Mouse (Mus musculus) ovary, adult 2 months (tissue): ENCODE results near the gene Cd320. TPM values are rescaled to one million over a fixed set of nuclear protein-coding genes. Genes with fewer than 3 reads are reported as not detected.

ENCODE experiments used
- polyA plus RNA-seq: library from polyadenylated mRNA; depleted of rRNA; stranded (reverse); fragments of >200 nt; gene quantifications from 2 replicates; pipeline ENCODE4 v1.2.3, GENCODE M21; 2012; rRNA removed

Cd320 gene
- 124 and 183 TPM in 2 replicates for polyA plus RNA-seq

DNA sequence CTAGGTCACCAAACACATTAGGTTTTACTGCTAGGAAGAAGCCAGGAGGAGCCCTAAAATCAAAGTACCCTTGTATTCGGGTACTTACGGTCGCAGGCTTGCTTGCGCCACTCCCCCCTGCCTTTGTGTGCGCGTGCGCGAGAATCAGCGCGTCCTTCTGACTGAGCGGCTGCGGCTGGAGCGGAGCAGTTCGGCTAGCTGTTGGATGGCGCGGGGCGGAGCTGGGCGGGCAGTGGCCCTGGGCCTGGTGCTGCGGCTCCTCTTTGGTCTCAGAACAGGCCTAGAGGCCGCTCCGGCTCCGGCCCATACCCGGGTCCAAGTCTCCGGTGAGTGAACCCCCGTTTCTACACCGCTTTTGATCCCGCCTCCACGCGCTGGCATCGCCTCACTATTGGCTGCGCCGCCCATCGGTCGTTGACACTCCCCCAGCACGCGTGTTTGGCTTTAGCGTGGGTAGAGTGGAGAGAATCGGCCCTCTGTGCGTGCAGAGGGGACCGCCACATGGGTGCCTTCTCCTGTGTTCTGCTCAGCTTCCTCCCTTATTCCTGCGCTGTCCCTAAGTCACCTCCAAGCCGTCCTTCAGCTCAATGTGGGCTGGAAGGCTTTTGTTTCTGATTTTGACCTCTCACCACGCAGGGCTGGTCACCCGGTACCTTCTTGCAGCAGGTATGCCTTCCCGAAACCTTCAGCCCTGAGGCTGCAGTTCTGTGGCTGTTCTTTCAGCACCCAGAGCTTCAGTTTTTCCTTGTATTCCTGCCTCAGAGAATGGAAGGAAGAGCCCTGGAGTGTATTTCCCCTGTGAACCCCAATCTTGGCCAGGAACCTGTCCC lies at the start of gene Cd320:
Gene Cd320, plus strand, starts transcription at position 126 of the 830 bp plus-strand sequence.

DNA sequence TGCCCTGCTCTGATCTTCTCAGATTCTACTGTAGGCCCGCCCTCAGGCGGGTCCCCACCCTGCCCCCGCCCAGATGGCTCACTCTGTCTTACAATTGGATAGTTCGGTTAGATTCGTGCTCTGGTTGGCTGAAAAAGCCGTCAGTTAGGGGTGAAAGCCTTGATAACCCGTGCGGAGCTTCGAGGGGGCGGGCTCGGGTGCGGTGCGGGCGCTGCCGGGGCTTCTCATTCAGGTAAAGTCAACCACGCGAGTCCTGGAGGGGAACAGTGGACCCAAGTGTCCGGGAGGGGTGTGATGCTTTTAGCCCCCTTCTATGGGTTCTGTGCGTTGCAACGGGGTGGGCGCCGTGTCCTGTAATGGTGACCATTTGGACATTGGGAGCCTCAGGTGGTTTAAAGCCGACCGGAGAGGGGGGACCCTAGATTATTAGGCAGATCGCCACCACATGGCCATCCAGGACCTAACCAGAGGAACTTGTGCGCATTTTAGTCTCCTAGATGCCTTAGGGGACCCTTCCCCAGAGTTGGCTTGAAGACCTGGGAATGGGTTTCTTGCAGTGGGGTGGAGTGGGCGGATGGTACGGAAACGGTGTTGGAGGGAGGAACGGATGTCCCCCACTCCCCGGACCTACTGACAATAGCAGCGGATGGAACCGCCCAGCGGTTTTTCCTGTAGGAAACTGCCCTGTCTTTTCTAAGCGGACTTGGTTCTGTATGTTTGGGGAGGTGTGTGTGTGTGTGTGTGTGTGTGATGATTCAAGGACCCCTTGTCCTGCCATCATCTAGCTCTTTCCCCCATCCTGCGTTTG lies 32.4 kb upstream of the Cd320 start, which contains the start of gene Kank3:
Gene Kank3, plus strand, starts transcription at position 186 of the 808 bp plus-strand sequence.

DNA sequence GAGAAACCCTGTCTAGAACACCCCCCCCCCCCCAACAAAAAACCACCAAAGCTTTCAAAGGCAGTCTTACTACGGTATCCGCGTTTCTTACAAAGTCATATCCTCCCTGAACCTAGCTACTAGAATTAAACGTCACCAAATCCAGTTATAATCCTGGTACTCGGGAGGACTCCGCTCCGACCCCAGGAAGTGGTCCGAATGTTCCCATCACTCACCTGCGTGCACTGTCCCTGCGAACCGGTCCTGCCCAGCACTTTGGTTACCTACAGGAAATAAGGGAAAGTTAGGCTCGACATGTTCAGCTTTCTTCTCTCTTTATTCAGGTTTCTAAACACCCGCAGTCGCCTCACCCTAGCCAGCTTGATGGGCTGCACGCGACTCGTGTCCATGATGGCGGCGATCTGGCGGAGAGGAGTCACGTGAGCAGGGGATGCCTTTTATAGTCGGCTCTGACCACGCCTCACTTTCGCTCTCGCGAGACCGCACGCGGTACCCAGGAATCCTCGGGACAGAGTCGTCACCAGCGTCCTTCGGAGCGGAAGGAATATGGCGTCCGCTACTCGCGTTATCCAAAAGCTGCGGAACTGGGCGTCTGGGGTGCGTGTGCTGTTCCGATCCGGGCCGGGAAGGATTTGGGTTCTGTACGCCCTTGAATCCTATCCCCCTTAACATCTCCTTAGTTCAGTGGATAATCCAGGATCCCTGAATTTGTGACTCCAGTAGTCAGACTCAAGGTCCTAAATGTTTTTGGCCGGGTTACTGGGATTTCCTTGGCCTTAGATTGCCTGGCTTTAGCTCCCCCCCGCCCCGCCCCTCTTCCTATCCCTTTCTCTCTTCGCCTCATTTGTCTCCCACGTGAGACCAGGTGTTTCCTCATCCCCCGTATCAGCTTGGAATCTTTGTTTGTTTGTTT lies 18.6 kb upstream of the Cd320 start, which contains the start of the genes Rps28 and Ndufa7:
Gene Rps28, minus strand, starts transcription at position 479 of the 913 bp plus-strand sequence.
Gene Ndufa7, plus strand, starts transcription at position 489 of the 913 bp plus-strand sequence.

DNA sequence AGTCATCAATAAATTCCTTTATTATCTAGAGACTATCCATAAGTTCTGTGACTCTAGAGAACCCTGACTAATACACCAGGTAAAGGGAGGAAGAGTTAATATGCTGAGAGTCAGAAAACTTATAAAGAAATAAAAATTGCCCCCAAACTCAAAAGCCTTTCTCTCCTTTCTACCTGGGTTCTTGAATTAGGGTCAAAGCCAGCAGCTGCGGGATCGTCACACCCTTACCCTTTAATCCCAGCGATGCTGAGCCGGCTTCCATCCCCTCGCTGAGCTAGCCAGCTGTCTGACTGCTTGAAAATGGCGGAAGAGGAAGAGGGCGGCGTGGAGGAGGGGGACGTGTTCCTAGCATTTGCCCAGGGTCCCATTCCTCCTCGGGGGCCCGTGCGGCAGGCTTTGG lies 30.6 kb downstream of the Cd320 start, which contains the start of gene Gm7029:
Gene Gm7029, plus strand, starts transcription at position 301 of the 400 bp plus-strand sequence.

DNA sequence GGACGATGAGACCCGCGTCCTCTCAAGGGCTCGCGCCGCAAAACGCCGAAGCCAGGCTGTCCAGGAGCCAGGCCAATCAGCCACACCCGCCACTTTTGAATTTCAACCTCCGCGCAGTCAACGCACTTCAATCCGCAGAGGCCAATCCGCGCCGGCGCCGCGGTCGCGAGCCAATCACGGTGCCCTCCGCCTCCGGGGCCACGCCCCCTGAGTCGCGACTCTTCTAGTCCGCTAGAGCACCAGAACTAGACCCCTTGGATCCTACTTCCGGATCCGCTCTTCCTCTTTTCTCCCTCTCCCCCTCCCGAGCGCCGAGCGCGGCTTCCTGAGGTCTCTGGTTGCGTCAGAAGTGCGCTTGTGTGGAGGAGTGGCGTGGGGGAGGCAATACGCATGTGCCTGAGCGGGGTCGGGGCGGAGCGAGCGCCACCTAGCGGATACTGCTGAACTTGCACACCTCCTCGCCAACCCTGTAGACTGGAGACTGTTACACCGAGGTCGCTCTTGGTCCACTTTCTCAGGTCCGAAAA lies 47.7 kb downstream of the Cd320 start, which contains the start of gene Kifc1:
Gene Kifc1, minus strand, starts transcription at position 129 of the 527 bp plus-strand sequence.

Other genes with a start within 250 kb of the Cd320 start
- 68.7 and 113 TPM in 2 replicates for gene Zfp414, start 214.0 kb upstream of the Cd320 start, polyA plus RNA-seq
- 1.1 and 1.4 TPM in 2 replicates for gene Pram1, start 205.0 kb upstream of the Cd320 start, polyA plus RNA-seq
- gene Hnrnpm, start 156.2 kb upstream of the Cd320 start, polyA plus RNA-seq: 145 and 173 TPM in 2 replicates
- gene March2, start 124.4 kb upstream of the Cd320 start, polyA plus RNA-seq: 93.6 and 111 TPM in 2 replicates
- gene Rab11b, start 82.6 kb upstream of the Cd320 start, polyA plus RNA-seq: 589 and 629 TPM in 2 replicates
- 133 and 185 TPM in 2 replicates for gene Angptl4, start 61.3 kb upstream of the Cd320 start, polyA plus RNA-seq
- gene Kank3, start 32.6 kb upstream of the Cd320 start, polyA plus RNA-seq: 193 and 200 TPM in 2 replicates
- gene Rps28, start 18.5 kb upstream of the Cd320 start, polyA plus RNA-seq: 1,023 and 1,245 TPM in 2 replicates
- gene Ndufa7, start 18.5 kb upstream of the Cd320 start, polyA plus RNA-seq: 549 and 689 TPM in 2 replicates
- gene Gm7029, start 30.7 kb downstream of the Cd320 start, polyA plus RNA-seq: not detected in 2 replicates
- 12.1 and 15.3 TPM in 2 replicates for gene Kifc1, start 47.6 kb downstream of the Cd320 start, polyA plus RNA-seq
- 0.43 TPM in 1 of 2 replicates, not detected in the other for gene Platr17, start 62.0 kb downstream of the Cd320 start, polyA plus RNA-seq
- 53.9 and 59.5 TPM in 2 replicates for gene Daxx, start 66.3 kb downstream of the Cd320 start, polyA plus RNA-seq
- 189 and 212 TPM in 2 replicates for gene Tapbp, start 72.8 kb downstream of the Cd320 start, polyA plus RNA-seq
- gene Zbtb22, start 72.8 kb downstream of the Cd320 start, polyA plus RNA-seq: 105 and 109 TPM in 2 replicates
- 212 and 227 TPM in 2 replicates for gene Rgl2, start 86.5 kb downstream of the Cd320 start, polyA plus RNA-seq
- 18.3 and 18.5 TPM in 2 replicates for gene Pfdn6, start 97.3 kb downstream of the Cd320 start, polyA plus RNA-seq
- gene Wdr46, start 97.6 kb downstream of the Cd320 start, polyA plus RNA-seq: 26.7 and 33.0 TPM in 2 replicates
- gene B3galt4, start 108.4 kb downstream of the Cd320 start, polyA plus RNA-seq: 13.9 and 15.3 TPM in 2 replicates
- gene Vps52, start 112.7 kb downstream of the Cd320 start, polyA plus RNA-seq: 65.4 and 80.8 TPM in 2 replicates
- 733 and 1,224 TPM in 2 replicates for gene Rps18, start 112.9 kb downstream of the Cd320 start, polyA plus RNA-seq
- gene H2-K1, start 157.3 kb downstream of the Cd320 start, polyA plus RNA-seq: 968 and 1,399 TPM in 2 replicates
- gene Ring1, start 181.6 kb downstream of the Cd320 start, polyA plus RNA-seq: 133 and 190 TPM in 2 replicates
- gene H2-Ke6, start 185.0 kb downstream of the Cd320 start, polyA plus RNA-seq: 161 and 192 TPM in 2 replicates
- gene Slc39a7, start 188.6 kb downstream of the Cd320 start, polyA plus RNA-seq: 301 and 303 TPM in 2 replicates
- gene Rxrb, start 188.7 kb downstream of the Cd320 start, polyA plus RNA-seq: 85.3 and 124 TPM in 2 replicates
- 1.5 and 2.2 TPM in 2 replicates for gene Col11a2, start 196.3 kb downstream of the Cd320 start, polyA plus RNA-seq
- gene H2-Oa, start 249.2 kb downstream of the Cd320 start, polyA plus RNA-seq: 4.3 and 5.2 TPM in 2 replicates